Mouse (Mus musculus) natural killer cell, adult 2 months (primary cell): ENCODE results near the gene Dnase1l2.
"Not testable (repeated sequence)": the region's sequence is repeated elsewhere in the genome, so short reads cannot be mapped to it uniquely, and the experiment has no call there.

Experiments used
- DNase-seq, 2 experiments: peaks; one replicate each; pipeline ENCODE4 v3.0.0; 2022; ENCODE audit warnings: low spot score in 2 of 2

The Dnase1l2 gene

GRCm38 (mm10) chr17:24472512-24472911 lies 29.6 kb upstream of the Dnase1l2 start:
- no peak for DNase-seq

- no peak for DNase-seq
Observed at GRCm38 (mm10) chr17:24470701-24471527, 28.0 kb upstream of the Dnase1l2 start.

- peak; percentile 95 to 96 for DNase-seq
Observed at GRCm38 (mm10) chr17:24469910-24470602, 27.2 kb upstream of the Dnase1l2 start, which contains the start of the genes E4f1 and Pgp. Gene E4f1, minus strand, starts transcription at chr17:24470313. Gene Pgp, plus strand, starts transcription at chr17:24470392.

GRCm38 (mm10) chr17:24469336-24469909 lies 26.5 kb upstream of the Dnase1l2 start:
- no peak for DNase-seq

GRCm38 (mm10) chr17:24468636-24469246 lies 25.8 kb upstream of the Dnase1l2 start:
- no peak for DNase-seq

GRCm38 (mm10) chr17:24463374-24464133 lies 20.6 kb upstream of the Dnase1l2 start:
- no peak for DNase-seq

GRCm38 (mm10) chr17:24462932-24463331 lies 20.0 kb upstream of the Dnase1l2 start:
- no peak for DNase-seq

GRCm38 (mm10) chr17:24461580-24461979 lies 18.7 kb upstream of the Dnase1l2 start:
- DNase-seq = peak; percentile 26 to 42

GRCm38 (mm10) chr17:24455523-24456206 lies 12.8 kb upstream of the Dnase1l2 start:
- DNase-seq = not testable (repeated sequence)

- peak; percentile 100 for DNase-seq
Observed at GRCm38 (mm10) chr17:24454756-24455522, 12.0 kb upstream of the Dnase1l2 start.

- peak; percentile 23 to 45 for DNase-seq
Observed at GRCm38 (mm10) chr17:24454218-24454755, 11.4 kb upstream of the Dnase1l2 start.

- no peak for DNase-seq
Observed at GRCm38 (mm10) chr17:24453372-24453771, 10.5 kb upstream of the Dnase1l2 start.

- no peak for DNase-seq
Observed at GRCm38 (mm10) chr17:24451220-24451619, 8.3 kb upstream of the Dnase1l2 start.

GRCm38 (mm10) chr17:24449507-24449906 lies 6.6 kb upstream of the Dnase1l2 start:
- no peak for DNase-seq

GRCm38 (mm10) chr17:24446590-24446989 lies 3.7 kb upstream of the Dnase1l2 start:
- no peak for DNase-seq

- no peak for DNase-seq
Observed at GRCm38 (mm10) chr17:24443409-24443808, 504 bp upstream of the Dnase1l2 start.

GRCm38 (mm10) chr17:24442107-24442506 lies 798 bp downstream of the Dnase1l2 start:
- no peak for DNase-seq

GRCm38 (mm10) chr17:24441148-24441547 lies 1.8 kb downstream of the Dnase1l2 start:
- DNase-seq = no peak

- DNase-seq = no peak
Observed at GRCm38 (mm10) chr17:24440377-24440776, 2.5 kb downstream of the Dnase1l2 start.

- peak; percentile 45 to 53 for DNase-seq
Observed at GRCm38 (mm10) chr17:24437016-24437415, 5.9 kb downstream of the Dnase1l2 start.
